Mouse (Mus musculus) frontal cortex, adult (tissue): ENCODE measurements around the gene Gabra4.

Source experiments
- ATAC-seq: cut with Nextera tagmentation; 2 replicates; pipeline ENCODE4 v1.9.2; 2017; ENCODE audit warnings: mild to moderate bottlenecking, moderate library complexity, mixed read lengths; ENCODE audit not compliant: low TSS enrichment

Gene Gabra4

GRCm38 (mm10) chr5:71658115-71658497, at the start of gene Gabra4:
TSS of gene Gabra4 (minus strand) at chr5:71658308.
- peak; percentile 28 for ATAC-seq

GRCm38 (mm10) chr5:71701273-71701614, 43.1 kb upstream of the Gabra4 start:
- no peak for ATAC-seq

GRCm38 (mm10) chr5:71700468-71701272, 42.6 kb upstream of the Gabra4 start:
- ATAC-seq = peak; percentile 85

- ATAC-seq = peak; percentile 56
These were observed 41.8 kb upstream of the Gabra4 start for GRCm38 (mm10) chr5:71699696-71700467.

GRCm38 (mm10) chr5:71665593-71665992, 7.5 kb upstream of the Gabra4 start:
- ATAC-seq = no peak

- ATAC-seq = peak; percentile 71
These were observed 510 bp downstream of the Gabra4 start, which contains the start of gene Gabrb1 for GRCm38 (mm10) chr5:71657482-71658114. TSS of gene Gabrb1 (plus strand) at chr5:71658113.

- ATAC-seq = peak; percentile 44
These were observed 1.3 kb downstream of the Gabra4 start for GRCm38 (mm10) chr5:71656771-71657170.

- peak; percentile 39 for ATAC-seq
These were observed 4.1 kb downstream of the Gabra4 start for GRCm38 (mm10) chr5:71654056-71654455.

- peak; percentile 69 for ATAC-seq
These were observed 10.0 kb downstream of the Gabra4 start for GRCm38 (mm10) chr5:71648108-71648507.

GRCm38 (mm10) chr5:71639804-71640203, 18.3 kb downstream of the Gabra4 start:
- peak; percentile 60 for ATAC-seq

GRCm38 (mm10) chr5:71627820-71628219, 30.3 kb downstream of the Gabra4 start:
- peak; percentile 45; the same call in 1 of the 2 replicates for ATAC-seq

GRCm38 (mm10) chr5:71616734-71617133, 41.4 kb downstream of the Gabra4 start:
- peak; percentile 82 for ATAC-seq

GRCm38 (mm10) chr5:71614311-71614710, 43.8 kb downstream of the Gabra4 start:
- no peak for ATAC-seq

- ATAC-seq = peak; percentile 32
These were observed 49.4 kb downstream of the Gabra4 start for GRCm38 (mm10) chr5:71608735-71609134.

- no peak for ATAC-seq
These were observed 51.2 kb downstream of the Gabra4 start for GRCm38 (mm10) chr5:71606907-71607306.

GRCm38 (mm10) chr5:71604128-71604690, 53.9 kb downstream of the Gabra4 start:
- peak; percentile 47 for ATAC-seq

GRCm38 (mm10) chr5:71595321-71595720, 62.8 kb downstream of the Gabra4 start:
- no peak for ATAC-seq

- ATAC-seq = no peak
These were observed 64.3 kb downstream of the Gabra4 start for GRCm38 (mm10) chr5:71593745-71594255.

- no peak for ATAC-seq
These were observed 86.4 kb downstream of the Gabra4 start for GRCm38 (mm10) chr5:71571646-71572237.

- no peak for ATAC-seq
These were observed 110.0 kb downstream of the Gabra4 start, which contains the start of gene Cox7b2 for GRCm38 (mm10) chr5:71548079-71548478. TSS of gene Cox7b2 (minus strand) at chr5:71548205.

- ATAC-seq = peak; percentile 89
These were observed 112.6 kb downstream of the Gabra4 start for GRCm38 (mm10) chr5:71545554-71545953.
